Mouse (Mus musculus) lung, embryonic 14.5 days (tissue): Measurements from ENCODE around the gene Ier5l. TPM values are rescaled to one million over a fixed set of nuclear protein-coding genes. Genes with fewer than 3 reads are reported as not detected.

ENCODE experiments used
- ATAC-seq: fragments of 200-750 bp; cut with Nextera tagmentation; 2 replicates; pipeline ENCODE4 v1.8.0; 2017; ENCODE audit warnings: mild to moderate bottlenecking, moderate TSS enrichment, moderate library complexity; ENCODE audit not compliant: insufficient read depth
- DNase-seq: peaks from one replicate; pipeline ENCODE4 v3.0.0-alpha.2; 2015
- H3K27ac ChIP-seq: fragments of 300-500 bp; sonication (generic); 2 replicates; pipeline ENCODE4 v1.5.1; 2014; ENCODE audit warnings: low read depth, mild to moderate bottlenecking, moderate library complexity
- H3K27me3 ChIP-seq: fragments of 300-500 bp; sonication (generic); 2 replicates; pipeline ENCODE4 v1.6.1; 2014; ENCODE audit warnings: low read length, control low read depth; ENCODE audit not compliant: insufficient read depth
- H3K36me3 ChIP-seq: fragments of 300-500 bp; sonication (generic); 2 replicates; pipeline ENCODE4 v1.6.1; 2014; ENCODE audit warnings: control low read depth; ENCODE audit not compliant: insufficient read depth
- H3K4me1 ChIP-seq: fragments of 300-500 bp; sonication (generic); 2 replicates; pipeline ENCODE4 v1.6.1; 2014; ENCODE audit warnings: antibody characterized with exemption, control low read depth; ENCODE audit not compliant: insufficient read depth
- H3K4me2 ChIP-seq: fragments of 300-500 bp; sonication (generic); 2 replicates; pipeline ENCODE4 v1.6.1; 2014; ENCODE audit warnings: mild to moderate bottlenecking
- H3K4me3 ChIP-seq: fragments of 300-500 bp; sonication (generic); 2 replicates; pipeline ENCODE4 v1.5.1; 2014; ENCODE audit warnings: low read depth, low read length
- H3K9ac ChIP-seq: fragments of 300-500 bp; sonication (generic); 2 replicates; pipeline ENCODE4 v1.6.1; 2014
- H3K9me3 ChIP-seq: fragments of 300-500 bp; sonication (generic); 2 replicates; pipeline ENCODE4 v1.6.1; 2016; ENCODE audit warnings: low read depth, low read length, control low read depth
- CTCF ChIP-seq: IDR thresholded peaks from 2 replicates; pipeline ENCODE4 v1.5.1; 2016; ENCODE audit warnings: antibody characterized with exemption, low read depth
- WGBS: fragments of 180-500 bp; shearing (Covaris S2); extraction: QIAGEN DNeasy Blood & Tissue Kit; methylation state at CpG from one replicate; pipeline ENCODE4 v1.1.7; 2014; 5-methylcytosine and 5-hydroxymethylcytosine counted together
- polyA plus RNA-seq: library from polyadenylated mRNA; unstranded; fragments of >200 nt; fragmentation: Nextera tagmentation; extraction: Ambion mirVana; gene quantifications from 2 replicates; pipeline ENCODE4 v1.2.1, GENCODE M21; 2014

Ier5l gene
- polyA plus RNA-seq, 1 experiment from 2014 or later: 4.9 TPM

- no peak for TF ChIP-seq CTCF
- H3K4me2 ChIP-seq: peak overlapping the region; percentile 62
- WGBS: 21% methylated on average over 22 of the region's 22 CpGs
Measured at GRCm38 (mm10) chr2:30495909-30496861, 22.2 kb upstream of the Ier5l start.

DNA sequence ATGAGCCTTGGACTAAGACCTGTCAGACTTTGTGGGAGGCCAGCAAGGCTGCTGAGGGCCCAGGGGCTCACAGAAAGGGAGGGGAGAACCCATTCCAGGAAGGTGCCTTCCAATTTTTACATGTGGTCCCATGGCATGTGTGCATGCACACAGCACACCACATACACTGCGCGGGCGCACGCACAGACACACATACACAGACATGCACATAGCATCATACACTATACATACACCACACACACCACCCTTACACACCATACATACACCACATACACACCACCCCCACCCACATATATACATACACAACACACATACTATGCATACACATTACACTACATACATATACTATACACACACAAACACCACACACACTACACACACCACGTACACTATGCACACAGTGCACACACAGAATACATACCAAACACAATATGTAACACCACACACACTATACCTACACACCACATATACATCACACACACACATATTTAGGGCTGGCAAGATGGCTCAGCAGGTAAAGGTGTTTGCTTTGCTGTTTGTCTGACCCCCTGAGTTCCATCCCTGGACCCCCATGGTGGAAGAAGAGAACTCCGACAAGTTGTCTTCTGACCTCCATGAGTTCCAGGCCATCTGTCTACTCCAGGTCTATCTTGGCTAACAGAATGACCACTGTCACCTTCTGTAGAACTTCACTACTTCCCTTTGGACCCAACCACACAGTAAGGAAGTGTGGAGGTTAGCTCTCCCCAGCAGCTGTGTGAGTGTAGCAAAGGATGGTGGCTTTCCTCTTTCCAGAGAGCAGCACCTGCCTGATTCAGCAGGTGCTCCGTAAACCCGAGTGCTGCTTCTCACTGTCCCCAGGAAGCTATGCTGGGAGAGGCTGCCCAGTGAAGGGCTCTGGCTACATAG, 21.2 kb upstream of the Ier5l start:
- H3K27ac ChIP-seq: no peak overlapping the region

More at GRCm38 (mm10) chr2:30495909-30496861, 22.2 kb upstream of the Ier5l start:
- peak overlapping the region; percentile 23; the same call in 1 of the 2 replicates for H3K9ac ChIP-seq
- peak overlapping the region; percentile 25 for H3K4me3 ChIP-seq
- H3K27ac ChIP-seq: no peak overlapping the region
- no peaks in the 10 kb centered on the region for H3K27me3 ChIP-seq
- DNase-seq: peak; percentile 84
- 0 out of 2 replicates have a peak, but pooled peaks cover 8% of the 10 kb centered on the region for H3K4me1 ChIP-seq
- ATAC-seq: peak; percentile 96
- no peaks in the 10 kb centered on the region for H3K36me3 ChIP-seq
- H3K9me3 ChIP-seq: no peaks in the 10 kb centered on the region

GRCm38 (mm10) chr2:30490384-30490783, 16.4 kb upstream of the Ier5l start:
- H3K4me1 ChIP-seq: no peaks in the 10 kb centered on the region
- no peak overlapping the region for H3K27ac ChIP-seq
- 54% methylated on average over 2 of the region's 2 CpGs for WGBS
- no peak overlapping the region for H3K9ac ChIP-seq
- H3K27me3 ChIP-seq: no peaks in the 10 kb centered on the region
- TF ChIP-seq CTCF: no peak
- H3K36me3 ChIP-seq: no peaks in the 10 kb centered on the region
- no peaks in the 10 kb centered on the region for H3K9me3 ChIP-seq
- no peak overlapping the region for H3K4me3 ChIP-seq
- no peak overlapping the region for H3K4me2 ChIP-seq
- ATAC-seq (no peak), DNase-seq (no peak)

More for the DNA sequence above, 21.2 kb upstream of the Ier5l start:
- Histone ChIP-seq H3K9me3 (no peaks in the 10 kb centered on the region), H3K4me3 (0 out of 2 replicates have a peak overlapping the region, but pooled peaks have one; percentile 25), H3K4me2 (peak overlapping the region; percentile 62), H3K4me1 (0 out of 2 replicates have a peak, but pooled peaks cover 8% of the 10 kb centered on the region), H3K9ac (no peak overlapping the region), H3K36me3 (no peaks in the 10 kb centered on the region), H3K27me3 (no peaks in the 10 kb centered on the region)
- peak; percentile 36; the same call in 1 of the 2 replicates for ATAC-seq
- no peak for TF ChIP-seq CTCF
- WGBS: 75% methylated on average over 8 of the region's 8 CpGs
- no peak for DNase-seq

DNA sequence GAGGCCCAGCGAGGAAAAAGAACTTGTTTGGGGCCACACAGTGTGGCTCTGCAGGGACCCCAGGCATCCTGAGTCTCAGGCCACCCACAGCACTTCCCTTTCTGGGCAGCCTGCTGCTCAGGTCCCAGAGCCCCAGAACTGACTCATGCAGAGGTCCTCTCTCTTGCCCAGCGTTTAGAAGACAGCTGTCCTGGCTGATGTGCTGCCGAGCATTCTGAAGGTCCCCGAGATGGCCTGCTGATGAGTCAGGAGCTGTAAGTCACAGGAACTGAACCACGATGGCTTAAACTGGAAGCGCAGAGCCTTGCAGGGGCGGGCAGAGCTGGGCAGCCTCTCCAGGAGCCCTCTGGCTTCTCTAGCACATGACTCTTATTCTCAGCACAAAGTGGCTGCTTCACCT, 13.6 kb upstream of the Ier5l start:
- Histone ChIP-seq H3K9me3 (no peaks in the 10 kb centered on the region), H3K4me2 (no peak overlapping the region), H3K9ac (peak overlapping the region; percentile 23; the same call in 1 of the 2 replicates), H3K4me3 (no peak overlapping the region), H3K4me1 (no peaks in the 10 kb centered on the region), H3K27ac (no peak overlapping the region), H3K36me3 (no peaks in the 10 kb centered on the region), H3K27me3 (no peaks in the 10 kb centered on the region)
- ATAC-seq (no peak), DNase-seq (peak; percentile 20)
- no peak for TF ChIP-seq CTCF
- WGBS: 33% methylated on average over 7 of the region's 7 CpGs

DNA sequence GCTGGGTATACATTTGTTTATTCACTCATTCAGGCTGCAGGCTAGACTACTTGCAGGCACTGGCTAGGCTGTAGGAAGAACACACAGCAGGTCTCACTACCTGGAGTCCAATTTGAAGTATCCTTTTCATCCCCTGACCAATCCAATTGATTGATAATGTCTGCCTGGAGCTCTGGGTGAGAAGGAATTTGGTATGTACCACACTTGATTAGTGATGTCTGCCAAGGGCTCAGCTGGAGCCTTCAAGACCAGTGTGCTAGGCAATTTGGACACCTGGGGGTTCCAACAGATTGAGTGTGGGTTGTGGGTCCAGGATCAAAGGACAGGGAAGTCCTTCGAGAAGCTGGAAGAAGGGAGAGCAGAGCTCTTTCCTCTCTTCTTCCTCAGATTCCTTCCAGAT, 4.5 kb upstream of the Ier5l start:
- TF ChIP-seq CTCF: no peak
- 82% methylated on average over 1 of the region's 1 CpGs for WGBS
- no peak for ATAC-seq
- Histone ChIP-seq H3K27me3 (no peaks in the 10 kb centered on the region), H3K9ac (no peak overlapping the region), H3K9me3 (no peaks in the 10 kb centered on the region), H3K4me2 (no peak overlapping the region), H3K36me3 (no peaks in the 10 kb centered on the region), H3K27ac (no peak overlapping the region), H3K4me3 (no peak overlapping the region), H3K4me1 (peaks cover 6% of the 10 kb centered on the region; the same call in 1 of the 2 replicates)
- DNase-seq: no peak

- ATAC-seq: no peak
- Histone ChIP-seq H3K9ac (no peak overlapping the region), H3K36me3 (no peaks in the 10 kb centered on the region), H3K9me3 (no peaks in the 10 kb centered on the region), H3K4me2 (no peak overlapping the region), H3K27me3 (no peaks in the 10 kb centered on the region), H3K4me1 (peaks cover 8% of the 10 kb centered on the region), H3K27ac (no peak overlapping the region), H3K4me3 (no peak overlapping the region)
- TF ChIP-seq CTCF: no peak
- no peak for DNase-seq
- 36% methylated on average over 2 of the region's 2 CpGs for WGBS
Measured at GRCm38 (mm10) chr2:30476241-30476640, 2.2 kb upstream of the Ier5l start.
